Mouse (Mus musculus) hematopoietic stem cell, adult 5-6 weeks (primary cell): ENCODE results near the gene F930015N05Rik. TPM values are rescaled to one million over a fixed set of nuclear protein-coding genes. Genes with fewer than 3 reads are reported as not detected.

Source experiments
- ATAC-seq, 2 experiments: fragments of 125-278 bp in 1 of 2; replicated peaks in 1 of 2; 2 replicates each; pipeline ENCODE4 v1.8.0; 2016 to 2017; ENCODE audit warnings: inconsistent platforms in 2 of 2, mild to moderate bottlenecking in 2 of 2, moderate number of reproducible peaks in 2 of 2, low read depth in 1 of 2, moderate TSS enrichment in 1 of 2; ENCODE audit not compliant: low FRiP score in 2 of 2, poor library complexity in 2 of 2, severe bottlenecking in 2 of 2, insufficient read depth in 1 of 2, low TSS enrichment in 1 of 2
- total RNA-seq: library from RNA; stranded (forward); fragments of 172-1452, 232-1000 nt; gene quantifications from 2 replicates; pipeline ENCODE4 v1.2.3, GENCODE M21; 2017

The F930015N05Rik gene
- not detected in 2 replicates for total RNA-seq

GRCm38 (mm10) chr11:64436412-64436727 lies at the start of gene F930015N05Rik:
Gene F930015N05Rik, minus strand, starts transcription at chr11:64436653.
- no peak for ATAC-seq

GRCm38 (mm10) chr11:64481445-64481844 lies 45.0 kb upstream of the F930015N05Rik start:
- no peak for ATAC-seq

- no peak for ATAC-seq
These were observed 37.2 kb upstream of the F930015N05Rik start for GRCm38 (mm10) chr11:64473679-64474078.

- no peak for ATAC-seq
These were observed 34.2 kb upstream of the F930015N05Rik start for GRCm38 (mm10) chr11:64470689-64471088.

- ATAC-seq: no peak
These were observed 32.3 kb upstream of the F930015N05Rik start for GRCm38 (mm10) chr11:64468737-64469136.

- ATAC-seq: no peak
These were observed 25.3 kb upstream of the F930015N05Rik start for GRCm38 (mm10) chr11:64461746-64462145.

GRCm38 (mm10) chr11:64448586-64449315 lies 12.3 kb upstream of the F930015N05Rik start:
- no peak for ATAC-seq

- ATAC-seq: no peak
These were observed 8.8 kb upstream of the F930015N05Rik start for GRCm38 (mm10) chr11:64445227-64445626.

- no peak for ATAC-seq
These were observed 6.2 kb upstream of the F930015N05Rik start for GRCm38 (mm10) chr11:64442701-64443100.

GRCm38 (mm10) chr11:64442119-64442518 lies 5.7 kb upstream of the F930015N05Rik start:
- no peak for ATAC-seq

GRCm38 (mm10) chr11:64438909-64439308 lies 2.5 kb upstream of the F930015N05Rik start:
- no peak for ATAC-seq

GRCm38 (mm10) chr11:64437721-64438120 lies 1.3 kb upstream of the F930015N05Rik start:
- ATAC-seq: no peak

- no peak for ATAC-seq
These were observed 392 bp upstream of the F930015N05Rik start for GRCm38 (mm10) chr11:64436791-64437298.

GRCm38 (mm10) chr11:64435546-64436411 lies 674 bp downstream of the F930015N05Rik start:
- peak; percentile 51 to 56 for ATAC-seq

- ATAC-seq: peak; percentile 66 to 91
These were observed 1.6 kb downstream of the F930015N05Rik start, which contains the start of gene Hs3st3a1 for GRCm38 (mm10) chr11:64434611-64435545. Gene Hs3st3a1, plus strand, starts transcription at chr11:64435332.

- no peak for ATAC-seq
These were observed 17.5 kb downstream of the F930015N05Rik start for GRCm38 (mm10) chr11:64418969-64419368.

GRCm38 (mm10) chr11:64400534-64401093 lies 35.8 kb downstream of the F930015N05Rik start:
- ATAC-seq: no peak
